Mouse (Mus musculus) CH12.LX (cell line): Measurements from ENCODE around the gene Hist1h3c. TPM values are rescaled to one million over a fixed set of nuclear protein-coding genes. Genes with fewer than 3 reads are reported as not detected.

ENCODE experiments used
- DNase-seq: peaks from one replicate; pipeline ENCODE4 v3.0.0-alpha.2; 2013; ENCODE audit errors: extremely low read depth
- H3K27ac ChIP-seq: 2 replicates; pipeline ENCODE4 v1.5.1; 2012; ENCODE audit warnings: low read depth, mild to moderate bottlenecking, control low read depth, moderate library complexity; ENCODE audit not compliant: insufficient read depth
- H3K27me3 ChIP-seq: replicated peaks from 2 replicates; pipeline ENCODE3; 2012; ENCODE audit warnings: inconsistent platforms
- H3K36me3 ChIP-seq, 2 experiments: replicated peaks in 1 of 2; 2 replicates each; pipeline versions ENCODE3 to v1.6.1; 2012; ENCODE audit warnings: inconsistent platforms in 1 of 2, low read length in 1 of 2, mild to moderate bottlenecking in 1 of 2, mixed read lengths in 1 of 2, moderate library complexity in 1 of 2; ENCODE audit not compliant: control insufficient read depth in 1 of 2, insufficient read depth in 1 of 2
- H3K4me1 ChIP-seq, 2 experiments: 2 replicates each; pipeline ENCODE4 v1.6.1; 2012; ENCODE audit warnings: inconsistent platforms in 1 of 2, moderate library complexity in 1 of 2; ENCODE audit not compliant: insufficient read depth in 2 of 2, control insufficient read depth in 1 of 2
- H3K4me2 ChIP-seq: 2 replicates; pipeline ENCODE4 v1.6.1; 2012; ENCODE audit warnings: low read depth, mild to moderate bottlenecking, control low read depth; ENCODE audit not compliant: poor library complexity, insufficient read depth, severe bottlenecking
- H3K4me3 ChIP-seq, 3 experiments: fragments of 150-350 bp in 1 of 3; sonication (generic) in 1 of 3; replicated peaks in 1 of 3; 2 replicates each; pipeline versions ENCODE3 to v1.5.1; 2011 to 2012; ENCODE audit warnings: low read depth in 2 of 3, low read length in 2 of 3, mild to moderate bottlenecking in 2 of 3, moderate library complexity in 2 of 3, control low read depth in 1 of 3, improper control_type of control experiment in 1 of 3, inconsistent platforms in 1 of 3, mixed read lengths in 1 of 3; ENCODE audit not compliant: poor library complexity in 1 of 3
- H3K79me2 ChIP-seq: replicated peaks from 2 replicates; pipeline ENCODE4 v1.6.1; 2012; ENCODE audit warnings: mild to moderate bottlenecking, moderate library complexity; ENCODE audit not compliant: control insufficient read depth, poor library complexity, insufficient read depth, severe bottlenecking; ENCODE audit errors: extremely low read depth
- H3K9ac ChIP-seq: 2 replicates; pipeline ENCODE4 v1.6.1; 2012; ENCODE audit warnings: low read depth, mild to moderate bottlenecking, control low read depth, moderate library complexity; ENCODE audit not compliant: insufficient read depth
- H3K9me3 ChIP-seq: replicated peaks from 2 replicates; pipeline ENCODE3; 2012; ENCODE audit warnings: low read length, inconsistent platforms, mixed read lengths
- BHLHE40 ChIP-seq: IDR thresholded peaks from 2 replicates; pipeline ENCODE4 v1.6.1; 2011; ENCODE audit warnings: mild to moderate bottlenecking, low read depth, low read length, improper control_type of control experiment
- CTCF ChIP-seq, 2 experiments: IDR thresholded peaks in 1 of 2; conservative IDR thresholded peaks in 1 of 2; 2 replicates each; pipeline ENCODE4 v1.5.1; 2011 to 2012; ENCODE audit warnings: low read depth in 2 of 2, low read length in 2 of 2, improper control_type of control experiment in 1 of 2, inconsistent platforms in 1 of 2, mild to moderate bottlenecking in 1 of 2, moderate library complexity in 1 of 2
- ELF1 ChIP-seq: IDR thresholded peaks from 2 replicates; pipeline ENCODE4 v1.6.1; 2014; ENCODE audit warnings: low read depth, mild to moderate bottlenecking, inconsistent platforms, low read length, improper control_type of control experiment
- EP300 ChIP-seq: IDR thresholded peaks from 2 replicates; pipeline ENCODE4 v1.6.1; 2011; ENCODE audit warnings: low read length, improper control_type of control experiment
- HCFC1 ChIP-seq: IDR thresholded peaks from 2 replicates; pipeline ENCODE4 v1.6.1; 2012; ENCODE audit warnings: low read depth, mild to moderate bottlenecking, inconsistent platforms, low read length, improper control_type of control experiment
- IRF4 ChIP-seq: IDR thresholded peaks from 2 replicates; pipeline ENCODE4 v1.6.1; 2014; ENCODE audit warnings: low read depth, mild to moderate bottlenecking, inconsistent platforms, low read length, improper control_type of control experiment
- JUN ChIP-seq: IDR thresholded peaks from 2 replicates; pipeline ENCODE4 v1.6.1; 2011; ENCODE audit warnings: low read depth, mild to moderate bottlenecking, low read length, improper control_type of control experiment, moderate library complexity; ENCODE audit not compliant: insufficient read depth
- JUND ChIP-seq: conservative IDR thresholded peaks from 2 replicates; pipeline ENCODE4 v1.6.1; 2011; ENCODE audit warnings: low read depth, low read length, improper control_type of control experiment
- MAX ChIP-seq: IDR thresholded peaks from 2 replicates; pipeline ENCODE4 v1.6.1; 2011; ENCODE audit warnings: low read length, improper control_type of control experiment
- MAZ ChIP-seq: IDR thresholded peaks from 2 replicates; pipeline ENCODE4 v1.6.1; 2012; ENCODE audit warnings: low read depth, mild to moderate bottlenecking, inconsistent platforms, low read length, improper control_type of control experiment, moderate library complexity
- MEF2A ChIP-seq: IDR thresholded peaks from 2 replicates; pipeline ENCODE4 v1.6.1; 2014; ENCODE audit warnings: low read depth, mild to moderate bottlenecking, inconsistent platforms, low read length, improper control_type of control experiment, borderline replicate concordance
- MYC ChIP-seq: IDR thresholded peaks from 2 replicates; pipeline ENCODE4 v1.6.1; 2011; ENCODE audit warnings: low read depth, mild to moderate bottlenecking, improper control_type of control experiment, low read length
- NELFE ChIP-seq: IDR thresholded peaks from 2 replicates; pipeline ENCODE4 v1.6.1; 2011; ENCODE audit warnings: low read depth, low read length, improper control_type of control experiment
- PAX5 ChIP-seq: IDR thresholded peaks from 2 replicates; pipeline ENCODE4 v1.6.1; 2012; ENCODE audit warnings: low read length, inconsistent platforms, mixed read lengths
- POLR2A ChIP-seq: IDR thresholded peaks from 2 replicates; pipeline ENCODE4 v1.6.1; 2011; ENCODE audit warnings: low read depth, mild to moderate bottlenecking, improper control_type of control experiment, low read length
- RAD21 ChIP-seq: IDR thresholded peaks from 2 replicates; pipeline ENCODE4 v1.6.1; 2011; ENCODE audit warnings: low read depth, mild to moderate bottlenecking, low read length, improper control_type of control experiment, moderate library complexity
- RCOR1 ChIP-seq: conservative IDR thresholded peaks from 2 replicates; pipeline ENCODE4 v1.6.1; 2012; ENCODE audit warnings: low read depth, mild to moderate bottlenecking, inconsistent platforms, low read length, improper control_type of control experiment
- SIN3A ChIP-seq: IDR thresholded peaks from 2 replicates; pipeline ENCODE4 v1.6.1; 2012; ENCODE audit warnings: low read length, improper control_type of control experiment, inconsistent platforms
- SMC3 ChIP-seq: IDR thresholded peaks from 2 replicates; pipeline ENCODE4 v1.6.1; 2011; ENCODE audit warnings: low read depth, low read length, improper control_type of control experiment
- TBP ChIP-seq: conservative IDR thresholded peaks from 2 replicates; pipeline ENCODE4 v1.6.1; 2011; ENCODE audit warnings: low read depth, low read length, improper control_type of control experiment
- TCF12 ChIP-seq: IDR thresholded peaks from 2 replicates; pipeline ENCODE4 v1.6.1; 2014; ENCODE audit warnings: low read depth, mild to moderate bottlenecking, inconsistent platforms, low read length, improper control_type of control experiment
- UBTF ChIP-seq: IDR thresholded peaks from 2 replicates; pipeline ENCODE4 v1.6.1; 2012; ENCODE audit warnings: low read depth, mild to moderate bottlenecking, inconsistent platforms, low read length, improper control_type of control experiment, moderate library complexity
- USF2 ChIP-seq: conservative IDR thresholded peaks from 2 replicates; pipeline ENCODE4 v1.6.1; 2011; ENCODE audit warnings: low read depth, low read length, improper control_type of control experiment
- ZC3H11A ChIP-seq: IDR thresholded peaks from 2 replicates; pipeline ENCODE4 v1.6.1; 2012; ENCODE audit warnings: low read depth, mild to moderate bottlenecking, inconsistent platforms, low read length, improper control_type of control experiment
- ZKSCAN1 ChIP-seq: IDR thresholded peaks from 2 replicates; pipeline ENCODE4 v1.6.1; 2012; ENCODE audit warnings: low read depth, inconsistent platforms, low read length, improper control_type of control experiment, borderline replicate concordance
- ZMIZ1 ChIP-seq: IDR thresholded peaks from 2 replicates; pipeline ENCODE4 v1.6.1; 2012; ENCODE audit warnings: low read depth, mild to moderate bottlenecking, inconsistent platforms, low read length, improper control_type of control experiment
- dilution Hi-C: fragments of 300-500 bp; cut with MboI; formaldehyde crosslinking; loops from 2 replicates; pipeline ENCODE4 v1.14.3; 2020; ENCODE audit warnings: low sequenced_read_pairs; ENCODE audit not compliant: extremely low pct_unique_long_range_greater_than_20kb, extremely low pct_ligation_motif_present
- in situ Hi-C: fragments of 300-500 bp; cut with MboI; formaldehyde crosslinking; loops from 3 replicates; pipeline ENCODE4 v1.14.3; 2019; ENCODE audit warnings: low sequenced_read_pairs, low pct_ligation_motif_present, low pct_unique_long_range_greater_than_20kb, mixed read lengths
- polyA plus RNA-seq: library from polyadenylated mRNA; unstranded; fragments of >175 nt; gene quantifications from 2 replicates; pipeline ENCODE4 v1.2.1, GENCODE M21; 2012; ENCODE audit warnings: low read depth; ENCODE audit not compliant: insufficient read length
- total RNA-seq, 2 experiments: library from RNA; depleted of rRNA; stranded (reverse); fragments of 300-350 nt in 1 of 2; fragments of >200 nt in 1 of 2; gene quantifications; 2 replicates each; pipeline ENCODE4 v1.2.3; 2012 to 2014

The Hist1h3c gene
- total and polyA plus RNA-seq, 3 experiments = 7.3 to 1,847 (median 73.1) TPM

DNA sequence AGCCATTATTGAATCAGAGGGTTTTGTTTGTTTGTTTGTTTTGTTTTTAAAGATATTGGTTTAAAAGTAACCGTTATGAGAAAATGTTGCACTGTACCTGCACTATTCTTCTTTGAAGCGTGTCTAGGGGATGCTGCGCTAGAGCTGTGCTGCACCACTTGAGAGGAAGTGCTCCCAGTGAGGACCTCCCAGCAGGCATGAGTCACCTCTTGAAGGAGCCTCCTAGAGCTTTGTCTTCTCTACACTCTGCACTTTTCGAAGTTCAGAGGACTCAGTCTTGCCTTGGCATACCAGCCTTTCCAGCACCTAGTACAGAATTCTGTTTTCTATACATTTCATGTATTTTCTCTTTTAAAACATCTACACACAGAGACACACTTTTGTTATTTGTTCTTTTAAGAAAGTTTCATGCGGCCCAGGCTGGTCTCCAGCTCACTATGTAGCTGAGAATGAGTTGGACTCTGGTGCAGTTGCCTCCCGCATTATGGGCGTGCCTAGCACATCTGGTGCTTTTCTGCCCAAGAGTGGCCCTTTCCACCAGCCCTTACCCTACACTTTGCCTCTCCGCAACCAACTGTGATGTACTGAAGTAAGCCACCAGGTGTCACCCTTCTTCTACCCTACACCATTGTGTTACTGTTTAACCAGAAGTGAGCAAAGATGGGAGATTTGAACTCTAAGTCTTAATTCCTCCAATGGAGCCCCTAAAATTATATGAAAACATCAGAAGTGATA is 44.4 kb downstream of the Hist1h3c start:
- Histone ChIP-seq H3K9ac (peak overlapping the region; percentile 55), H3K27ac (peak overlapping the region; percentile 6; the same call in 1 of the 2 replicates), H3K4me1 (peaks cover 6 to 68% of the 10 kb centered on the region in 2 experiments), H3K79me2 (no peaks in the 10 kb centered on the region), H3K27me3 (no peaks in the 10 kb centered on the region), H3K4me3 (no peak overlapping the region), H3K9me3 (no peaks in the 10 kb centered on the region), H3K4me2 (peak overlapping the region; percentile 30; the same call in 1 of the 2 replicates), H3K36me3 (no peaks in the 10 kb centered on the region)
- peak; percentile 90 for DNase-seq
- TF ChIP-seq TCF12 = peak; percentile 65
- TF ChIP-seq SIN3A = peak; percentile 77
- no peak for TF ChIP-seq UBTF
- peak; percentile 36; the same call in 1 of the 2 replicates for TF ChIP-seq ELF1
- TF ChIP-seq ZMIZ1 = no peak
- TF ChIP-seq ZC3H11A = peak; percentile 81
- no peak for TF ChIP-seq PAX5
- TF ChIP-seq POLR2A = peak; percentile 31; the same call in 1 of the 2 replicates
- TF ChIP-seq MAZ = 0 out of 2 replicates have a peak, but pooled peaks have one; percentile 46
- TF ChIP-seq IRF4 = peak; percentile 41; the same call in 1 of the 2 replicates
- peak; percentile 45 to 97; a peak in 3 of 4 replicates for TF ChIP-seq CTCF (conservative IDR thresholded peaks at IDR 0.05 in 1 of 2, IDR thresholded peaks at IDR 0.05 in 1 of 2; ENCODE audit: low read depth in 2 of 2, low read length in 2 of 2)
- peak; percentile 99 for TF ChIP-seq SMC3
- TF ChIP-seq ZKSCAN1 = no peak
- TF ChIP-seq JUN = peak; percentile 22; the same call in 1 of the 2 replicates
- peak; percentile 20; the same call in 1 of the 2 replicates for TF ChIP-seq JUND
- TF ChIP-seq HCFC1 = peak; percentile 10; the same call in 1 of the 2 replicates
- no peak; the same call in 1 of the 2 replicates for TF ChIP-seq EP300
- 0 out of 2 replicates have a peak, but pooled peaks have one; percentile 11 for TF ChIP-seq MEF2A
- peak; percentile 98 for TF ChIP-seq RAD21
- peak; percentile 40; the same call in 1 of the 2 replicates for TF ChIP-seq BHLHE40
- TF ChIP-seq USF2 = no peak
- TF ChIP-seq MYC = peak; percentile 55; the same call in 1 of the 2 replicates
- TF ChIP-seq NELFE = peak; percentile 55; the same call in 1 of the 2 replicates
- no peak for TF ChIP-seq RCOR1
- TF ChIP-seq TBP = no peak
- 0 out of 2 replicates have a peak, but pooled peaks have one; percentile 21 for TF ChIP-seq MAX
- dilution Hi-C loops = no loop called here
- in situ Hi-C loops = loop anchor here (5.0 kb wide), 1 partner anchor 36 kb away; the partner anchor contains the start of gene Hist1h1c
